Mouse (Mus musculus): ENCODE measurements around the gene Zfp790. TPM values are rescaled to one million over a fixed set of nuclear protein-coding genes. Genes with fewer than 3 reads are reported as not detected.

Gene Zfp790
- 5.5 TPM for polyA plus RNA-seq (2014; fragmentation: Illumina TruSeq; extraction: RNeasy Lipid Tissue Mini Kit (QIAGEN cat#74804); ENCODE audit: low read depth, low replicate concordance)

DNA sequence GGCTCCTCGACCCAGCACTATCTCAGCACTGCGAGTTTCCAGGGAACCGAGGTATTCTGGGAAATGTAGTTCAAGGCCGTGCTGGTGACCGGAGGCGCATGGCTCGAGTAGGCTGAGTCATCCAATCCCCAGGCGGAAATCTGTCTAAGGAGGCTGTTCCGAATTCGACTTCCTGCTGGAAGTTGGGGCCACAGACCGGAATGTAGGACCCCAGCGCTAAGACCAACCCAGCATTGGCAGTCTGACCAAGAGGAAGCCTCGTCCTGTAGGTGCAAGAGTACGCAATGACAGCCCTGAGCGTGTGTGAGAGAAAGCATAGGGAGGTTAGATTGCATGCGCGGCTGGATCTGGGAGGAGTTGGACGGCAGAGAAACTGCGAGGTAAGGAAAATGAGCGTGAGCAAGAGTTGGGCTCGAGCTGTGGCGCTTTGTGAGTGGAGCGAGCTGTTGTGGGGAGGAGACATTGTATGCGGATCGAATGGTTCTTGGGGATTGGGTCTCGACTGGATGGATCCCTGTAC is at the start of gene Zfp790:
Zfp790 (plus strand) TSS at position 205 of the 520 bp plus-strand sequence.

DNA sequence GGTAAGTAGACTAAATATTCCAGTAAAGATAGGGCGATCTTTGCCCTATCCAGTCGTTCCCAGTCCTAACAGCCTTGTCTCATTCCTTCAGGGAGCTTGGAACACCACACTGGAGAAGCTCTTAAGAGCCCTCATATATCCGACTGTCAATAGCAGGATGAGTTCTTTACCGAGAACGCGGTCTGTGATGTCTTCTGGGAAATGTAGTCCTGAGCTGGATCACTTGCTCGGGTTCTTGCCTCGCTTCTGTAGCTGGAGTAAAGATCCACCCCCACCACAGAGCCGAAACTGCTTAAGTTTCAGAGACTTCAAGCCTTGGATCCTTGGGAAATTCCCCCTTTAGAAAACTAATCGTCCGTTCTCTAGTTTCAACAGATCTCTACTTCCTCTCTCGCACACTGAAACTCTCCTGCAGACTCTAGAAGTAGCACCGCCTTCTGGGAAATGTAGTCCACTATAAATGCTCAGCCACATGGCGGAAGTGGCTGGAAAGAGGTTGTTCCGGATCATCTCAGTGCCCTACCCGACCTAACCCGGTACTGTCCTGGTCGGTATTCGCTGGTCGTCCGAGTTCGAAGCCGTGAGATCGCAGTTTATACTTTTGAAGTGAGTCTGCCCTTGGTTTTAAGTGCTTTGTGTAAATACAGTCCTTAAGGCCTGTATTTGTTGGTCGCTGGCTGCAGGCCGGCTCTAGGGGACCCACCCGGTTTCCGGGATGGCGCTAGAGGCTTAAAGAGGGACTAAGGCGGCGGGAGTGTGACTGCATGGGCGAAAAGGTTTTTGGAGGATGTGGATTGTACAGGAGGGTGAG is 47.6 kb upstream of the Zfp790 start, which contains the start of gene Zfp84:
Zfp84 (plus strand) TSS at position 463 of the 811 bp plus-strand sequence.

GRCm38 (mm10) chr7:29783871-29784551 is 31.9 kb upstream of the Zfp790 start, which contains the start of gene Zfp30:
TSS of gene Zfp30 (plus strand) at chr7:29783998.

DNA sequence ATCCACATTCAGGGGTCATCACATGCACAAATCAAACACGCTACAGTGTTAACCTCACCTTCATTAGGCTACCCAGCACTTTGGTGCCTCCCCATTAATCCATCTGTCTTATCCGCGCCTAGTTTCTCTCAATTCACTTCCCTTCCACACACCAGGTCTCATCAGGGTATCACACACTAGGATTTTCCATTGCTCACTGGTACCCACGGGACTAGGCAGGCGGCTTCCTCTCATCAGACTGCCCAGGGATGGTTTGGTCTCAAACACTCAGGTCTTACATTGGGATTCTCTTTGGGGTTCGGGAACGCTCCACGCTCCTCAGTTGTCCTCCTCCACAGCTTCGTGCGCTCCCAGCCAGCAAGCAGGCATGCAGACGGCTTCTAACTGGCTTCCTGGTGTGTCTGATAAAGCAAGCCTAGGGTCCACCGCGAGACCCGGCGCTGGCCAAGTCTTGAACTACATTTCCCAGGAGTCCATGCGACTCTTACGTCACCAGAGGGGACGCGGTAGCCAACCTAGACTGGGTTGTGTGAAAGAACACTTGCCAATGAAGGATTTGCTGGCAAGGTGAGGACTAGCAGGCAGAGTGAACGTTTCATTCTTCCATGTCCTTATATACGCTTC is 37.4 kb downstream of the Zfp790 start, which contains the start of gene Zfp940:
Zfp940 (minus strand) TSS at position 451 of the 624 bp plus-strand sequence.

DNA sequence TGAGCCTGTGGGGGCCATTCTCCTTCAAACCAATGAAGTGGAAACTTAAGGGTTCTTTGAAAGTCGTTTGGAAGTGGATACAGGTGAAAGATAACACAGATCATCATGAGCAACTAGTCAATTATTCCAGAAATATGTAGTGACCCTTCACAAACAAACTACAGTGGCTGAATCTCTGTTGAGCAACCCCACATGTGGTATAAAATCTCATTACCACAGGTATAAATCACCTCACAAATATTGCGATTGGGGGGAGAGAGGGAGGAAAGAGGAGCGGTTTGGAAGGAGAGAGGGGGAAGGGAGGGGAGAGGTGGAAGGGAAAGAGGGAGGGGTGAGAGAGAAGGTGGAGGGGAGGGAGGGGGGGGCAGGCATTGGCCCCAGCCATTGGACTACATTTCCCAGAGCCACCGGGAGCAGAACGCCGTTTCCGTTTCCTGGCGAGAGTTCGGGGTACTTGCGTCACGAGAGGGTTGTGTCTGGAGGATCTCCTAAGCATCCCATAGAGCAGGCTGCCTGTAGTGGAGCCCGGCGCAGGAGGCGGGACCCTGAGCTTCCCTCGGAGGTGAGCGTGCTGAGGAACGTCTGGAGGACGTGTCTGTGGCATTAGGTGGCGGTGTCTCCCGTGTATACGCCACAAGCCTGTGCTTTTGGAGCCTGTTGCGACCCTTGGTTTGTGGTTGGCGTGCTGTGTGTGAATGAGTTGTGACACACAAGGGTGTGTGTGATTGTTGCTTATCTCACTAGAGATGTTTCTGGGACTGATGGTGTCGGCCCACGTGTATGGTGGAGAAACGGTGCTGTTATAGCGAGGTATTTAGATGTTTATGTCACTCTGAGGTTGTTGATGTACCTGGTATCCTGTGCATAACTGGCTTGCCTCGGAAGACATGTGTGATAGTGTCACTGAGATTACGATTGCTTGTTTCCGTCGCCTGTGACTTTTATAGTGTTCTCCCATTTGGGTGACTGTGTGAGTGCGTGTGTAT is 43.9 kb downstream of the Zfp790 start, which contains the start of gene Zfp420:
Zfp420 (plus strand) TSS at position 448 of the 986 bp plus-strand sequence.

Other genes with a start within 250 kb of the Zfp790 start
- gene Catsperg2, start 89.1 kb upstream of the Zfp790 start, polyA plus RNA-seq (2014; fragmentation: Illumina TruSeq; extraction: RNeasy Lipid Tissue Mini Kit (QIAGEN cat#74804); ENCODE audit: low read depth, low replicate concordance): not detected
- 3.2 TPM for gene Zfp84, start 47.6 kb upstream of the Zfp790 start, polyA plus RNA-seq (2014; fragmentation: Illumina TruSeq; extraction: RNeasy Lipid Tissue Mini Kit (QIAGEN cat#74804); ENCODE audit: low read depth, low replicate concordance)
- gene Zfp30, start 32.1 kb upstream of the Zfp790 start, polyA plus RNA-seq (2014; fragmentation: Illumina TruSeq; extraction: RNeasy Lipid Tissue Mini Kit (QIAGEN cat#74804); ENCODE audit: low read depth, low replicate concordance): 1.1 TPM
- gene Zfp940, start 37.6 kb downstream of the Zfp790 start, polyA plus RNA-seq (2014; fragmentation: Illumina TruSeq; extraction: RNeasy Lipid Tissue Mini Kit (QIAGEN cat#74804); ENCODE audit: low read depth, low replicate concordance): 2.9 TPM
- 6.8 TPM for gene Zfp420, start 43.9 kb downstream of the Zfp790 start, polyA plus RNA-seq (2014; fragmentation: Illumina TruSeq; extraction: RNeasy Lipid Tissue Mini Kit (QIAGEN cat#74804); ENCODE audit: low read depth, low replicate concordance)
- gene Zfp27, start 90.5 kb downstream of the Zfp790 start, polyA plus RNA-seq (2014; fragmentation: Illumina TruSeq; extraction: RNeasy Lipid Tissue Mini Kit (QIAGEN cat#74804); ENCODE audit: low read depth, low replicate concordance): 2.3 TPM
- gene Zfp383, start 92.1 kb downstream of the Zfp790 start, polyA plus RNA-seq (2014; fragmentation: Illumina TruSeq; extraction: RNeasy Lipid Tissue Mini Kit (QIAGEN cat#74804); ENCODE audit: low read depth, low replicate concordance): 5.3 TPM
- 3.9 TPM for gene Zfp74, start 138.0 kb downstream of the Zfp790 start, polyA plus RNA-seq (2014; fragmentation: Illumina TruSeq; extraction: RNeasy Lipid Tissue Mini Kit (QIAGEN cat#74804); ENCODE audit: low read depth, low replicate concordance)
- gene Zfp568, start 167.8 kb downstream of the Zfp790 start, polyA plus RNA-seq (2014; fragmentation: Illumina TruSeq; extraction: RNeasy Lipid Tissue Mini Kit (QIAGEN cat#74804); ENCODE audit: low read depth, low replicate concordance): 4.3 TPM
- 1.3 TPM for gene Zfp14, start 235.3 kb downstream of the Zfp790 start, polyA plus RNA-seq (2014; fragmentation: Illumina TruSeq; extraction: RNeasy Lipid Tissue Mini Kit (QIAGEN cat#74804); ENCODE audit: low read depth, low replicate concordance)

Measured in liver, adult 10 weeks (tissue).